Mouse (Mus musculus) MEL (cell line): ENCODE measurements around the gene Dglucy. TPM values are rescaled to one million over a fixed set of nuclear protein-coding genes. Genes with fewer than 3 reads are reported as not detected.

Source experiments
- DNase-seq: peaks from one replicate; pipeline ENCODE4 v3.0.0; 2011; ENCODE audit warnings: low read depth, low spot score
- H3K27ac ChIP-seq: 2 replicates; pipeline ENCODE4 v1.5.1; 2012; ENCODE audit warnings: low read depth, mild to moderate bottlenecking, control low read depth, low read length, moderate library complexity; ENCODE audit not compliant: control insufficient read depth
- H3K27me3 ChIP-seq, 2 experiments: fragments of 150-350 bp in 1 of 2; sonication (generic) in 1 of 2; 2 replicates each; pipeline ENCODE4 v1.6.1; 2012; ENCODE audit warnings: low read length in 2 of 2, mild to moderate bottlenecking in 2 of 2, improper control_type of control experiment in 1 of 2, moderate library complexity in 1 of 2; ENCODE audit not compliant: insufficient read depth in 2 of 2, control insufficient read depth in 1 of 2
- H3K36me3 ChIP-seq, 2 experiments: 2 replicates each; pipeline ENCODE4 v1.6.1; 2012 to 2014; ENCODE audit warnings: low read length in 2 of 2, improper control_type of control experiment in 1 of 2, inconsistent platforms in 1 of 2, mild to moderate bottlenecking in 1 of 2; ENCODE audit not compliant: insufficient read depth in 2 of 2, control insufficient read depth in 1 of 2
- H3K4me1 ChIP-seq, 2 experiments: fragments of 150-350 bp in 1 of 2; sonication (generic) in 1 of 2; 2 replicates each; pipeline ENCODE4 v1.6.1; 2012; ENCODE audit warnings: low read length in 2 of 2, improper control_type of control experiment in 1 of 2, mild to moderate bottlenecking in 1 of 2; ENCODE audit not compliant: insufficient read depth in 2 of 2, control insufficient read depth in 1 of 2
- H3K4me3 ChIP-seq, 2 experiments: fragments of 150-350 bp in 1 of 2; sonication (generic) in 1 of 2; 2 replicates each; pipeline ENCODE4 v1.5.1; 2012; ENCODE audit warnings: low read depth in 2 of 2, low read length in 2 of 2, mild to moderate bottlenecking in 2 of 2, moderate library complexity in 2 of 2, control low read depth in 1 of 2, improper control_type of control experiment in 1 of 2; ENCODE audit not compliant: control insufficient read depth in 1 of 2, insufficient read depth in 1 of 2
- H3K79me2 ChIP-seq: 2 replicates; pipeline ENCODE4 v1.6.1; 2012; ENCODE audit warnings: mild to moderate bottlenecking, low read length, moderate library complexity; ENCODE audit not compliant: control insufficient read depth, poor library complexity, insufficient read depth
- H3K9ac ChIP-seq: 2 replicates; pipeline ENCODE4 v1.6.1; 2012; ENCODE audit warnings: low read depth, mild to moderate bottlenecking, control low read depth, low read length, moderate library complexity; ENCODE audit not compliant: control insufficient read depth, poor library complexity, severe bottlenecking
- H3K9me3 ChIP-seq: fragments of 150-350 bp; sonication (generic); replicated peaks from 2 replicates; pipeline ENCODE4 v1.6.1; 2012; ENCODE audit warnings: mild to moderate bottlenecking, low read length, improper control_type of control experiment, moderate library complexity; ENCODE audit not compliant: insufficient read depth
- BHLHE40 ChIP-seq: IDR thresholded peaks from 2 replicates; pipeline ENCODE4 v1.6.1; 2012; ENCODE audit warnings: low read depth, mild to moderate bottlenecking, inconsistent platforms, low read length, improper control_type of control experiment, borderline replicate concordance
- CHD2 ChIP-seq: IDR thresholded peaks from 2 replicates; pipeline ENCODE4 v1.6.1; 2011; ENCODE audit warnings: low read length, improper control_type of control experiment
- E2F4 ChIP-seq: IDR thresholded peaks from 2 replicates; pipeline ENCODE4 v1.6.1; 2011; ENCODE audit warnings: low read depth, low read length, improper control_type of control experiment, borderline replicate concordance
- HCFC1 ChIP-seq: IDR thresholded peaks from 2 replicates; pipeline ENCODE4 v1.6.1; 2012; ENCODE audit warnings: low read depth, mild to moderate bottlenecking, inconsistent platforms, low read length, improper control_type of control experiment, moderate library complexity
- MAFK ChIP-seq: IDR thresholded peaks from 2 replicates; pipeline ENCODE4 v1.6.1; 2011; ENCODE audit warnings: low read depth, mild to moderate bottlenecking, low read length, improper control_type of control experiment, borderline replicate concordance
- MAZ ChIP-seq: IDR thresholded peaks from 2 replicates; pipeline ENCODE4 v1.6.1; 2012; ENCODE audit warnings: low read depth, mild to moderate bottlenecking, inconsistent platforms, low read length, improper control_type of control experiment
- MXI1 ChIP-seq: IDR thresholded peaks from 2 replicates; pipeline ENCODE4 v1.6.1; 2011; ENCODE audit warnings: mild to moderate bottlenecking, low read depth, low read length, improper control_type of control experiment
- MYB ChIP-seq: IDR thresholded peaks from 2 replicates; pipeline ENCODE4 v1.6.1; 2011; ENCODE audit warnings: mild to moderate bottlenecking, low read depth, low read length, improper control_type of control experiment
- POLR2AphosphoS5 ChIP-seq: IDR thresholded peaks from 2 replicates; pipeline ENCODE4 v1.6.1; 2012; ENCODE audit warnings: low read depth, borderline replicate concordance, mild to moderate bottlenecking, inconsistent platforms, low read length, moderate library complexity, mixed read lengths
- RCOR1 ChIP-seq: IDR thresholded peaks from 2 replicates; pipeline ENCODE4 v1.6.1; 2012; ENCODE audit warnings: low read depth, mild to moderate bottlenecking, inconsistent platforms, low read length, improper control_type of control experiment
- SMC3 ChIP-seq: IDR thresholded peaks from 2 replicates; pipeline ENCODE4 v1.6.1; 2011; ENCODE audit warnings: low read depth, low read length, improper control_type of control experiment
- UBTF ChIP-seq: IDR thresholded peaks from 2 replicates; pipeline ENCODE4 v1.6.1; 2012; ENCODE audit warnings: low read depth, mild to moderate bottlenecking, inconsistent platforms, low read length, improper control_type of control experiment, moderate library complexity, borderline replicate concordance; ENCODE audit not compliant: insufficient read depth
- USF1 ChIP-seq: IDR thresholded peaks from 2 replicates; pipeline ENCODE4 v1.6.1; 2014; ENCODE audit warnings: low read depth, mild to moderate bottlenecking, inconsistent platforms, low read length, improper control_type of control experiment, moderate library complexity
- USF2 ChIP-seq, 2 experiments: IDR thresholded peaks; 2 replicates each; pipeline ENCODE4 v1.6.1; 2011 to 2012; ENCODE audit warnings: improper control_type of control experiment in 2 of 2, low read length in 2 of 2, borderline replicate concordance in 1 of 2, inconsistent platforms in 1 of 2, low read depth in 1 of 2, mild to moderate bottlenecking in 1 of 2; ENCODE audit not compliant: insufficient read depth in 1 of 2
- ZC3H11A ChIP-seq: IDR thresholded peaks from 2 replicates; pipeline ENCODE4 v1.6.1; 2012; ENCODE audit warnings: low read depth, mild to moderate bottlenecking, inconsistent platforms, low read length, improper control_type of control experiment
- polyA plus RNA-seq, 2 experiments: library from polyadenylated mRNA; stranded (reverse) in 1 of 2; unstranded in 1 of 2; fragments of >175 nt in 1 of 2; fragments of >200 nt in 1 of 2; gene quantifications; 2 replicates each; pipeline versions ENCODE4 v1.2.1 to v1.2.4; 2012; ENCODE audit warnings: low replicate concordance in 2 of 2, low read depth in 1 of 2; ENCODE audit not compliant: insufficient read length in 2 of 2, insufficient read depth in 1 of 2, missing spikeins in 1 of 2
- total RNA-seq: library from RNA; depleted of rRNA; stranded (reverse); fragments of 300-350 nt; gene quantifications from 2 replicates; pipeline ENCODE4 v1.2.3, GENCODE M21; 2012

Gene Dglucy
- total and polyA plus RNA-seq, 3 experiments = 0.03 TPM; not detected in 2

GRCm38 (mm10) chr12:100871841-100872240 is 93.0 kb downstream of the Dglucy start:
- H3K4me3 ChIP-seq = no peak overlapping the region
- H3K36me3 ChIP-seq = no peaks in the 10 kb centered on the region
- TF ChIP-seq SMC3 (no peak), MYB (no peak), MAFK (no peak), BHLHE40 (no peak), UBTF (no peak), CHD2 (no peak), POLR2AphosphoS5 (no peak), MAZ (no peak), E2F4 (no peak)
- no peak overlapping the region for H3K9ac ChIP-seq
- no peaks in the 10 kb centered on the region for H3K9me3 ChIP-seq
- H3K4me1 ChIP-seq = no peaks in the 10 kb centered on the region
- no peaks in the 10 kb centered on the region for H3K79me2 ChIP-seq
- no peak overlapping the region for H3K27ac ChIP-seq
- DNase-seq = no peak
- peaks cover 0 to 10% of the 10 kb centered on the region in 2 experiments; a peak in 3 of 4 replicates for H3K27me3 ChIP-seq

GRCm38 (mm10) chr12:100873612-100874011 is 94.8 kb downstream of the Dglucy start:
- DNase-seq = no peak
- Histone ChIP-seq H3K36me3 (no peaks in the 10 kb centered on the region), H3K4me3 (no peak overlapping the region), H3K4me1 (no peaks in the 10 kb centered on the region), H3K9ac (no peak overlapping the region), H3K79me2 (no peaks in the 10 kb centered on the region), H3K27ac (no peak overlapping the region), H3K27me3 (peaks cover 0 to 9% of the 10 kb centered on the region in 2 experiments; a peak in 3 of 4 replicates), H3K9me3 (no peaks in the 10 kb centered on the region)
- TF ChIP-seq MXI1 = no peak
- TF ChIP-seq HCFC1 = peak; percentile 74
- TF ChIP-seq USF2 (IDR thresholded peaks at IDR 0.05; ENCODE audit: borderline replicate concordance in 1 of 2, insufficient read depth in 1 of 2, low read depth in 1 of 2, low read length in 2 of 2) = peak in 1 of 2 experiments; percentile 39; a peak in 1 of 4 replicates
- peak; percentile 82 for TF ChIP-seq USF1

DNA sequence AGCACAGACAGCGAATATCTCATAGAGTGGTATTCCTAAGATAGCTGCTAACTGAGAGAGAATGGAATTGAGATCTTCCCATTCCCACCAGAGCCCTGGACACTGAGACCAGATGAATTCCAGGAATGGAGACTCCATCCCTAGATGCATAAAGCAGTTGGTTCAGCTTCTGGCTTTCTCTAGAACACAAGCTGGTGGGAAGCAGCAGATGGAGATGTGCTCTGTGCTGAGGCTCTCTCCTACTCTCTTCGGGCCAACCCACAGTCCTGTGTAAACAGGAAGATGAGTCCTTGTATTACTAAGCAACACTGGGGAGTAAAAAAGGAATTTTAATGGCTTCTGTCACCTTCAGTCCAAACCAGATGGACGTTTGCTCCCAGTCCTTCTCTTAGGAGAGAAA is 96.7 kb downstream of the Dglucy start:
- Histone ChIP-seq H3K36me3 (no peaks in the 10 kb centered on the region), H3K4me3 (no peak overlapping the region), H3K4me1 (no peaks in the 10 kb centered on the region), H3K27ac (no peak overlapping the region), H3K9ac (no peak overlapping the region), H3K27me3 (peaks cover 0 to 9% of the 10 kb centered on the region in 2 experiments; a peak in 3 of 4 replicates), H3K9me3 (no peaks in the 10 kb centered on the region), H3K79me2 (no peaks in the 10 kb centered on the region)
- TF ChIP-seq USF1 = no peak
- no peak for TF ChIP-seq ZC3H11A
- TF ChIP-seq SMC3 = no peak
- TF ChIP-seq RCOR1 = no peak
- DNase-seq = no peak
